Mouse (Mus musculus): ENCODE data around the gene Pde7b.
"Not testable (repeated sequence)": the region's sequence is repeated elsewhere in the genome, so short reads cannot be mapped to it uniquely, and the experiment has no call there.

Pde7b gene

GRCm38 (mm10) chr10:20548833-20549710 lies 175.8 kb downstream of the Pde7b start:
- no peak for DNase-seq (ENCODE audit: low spot score)

DNA sequence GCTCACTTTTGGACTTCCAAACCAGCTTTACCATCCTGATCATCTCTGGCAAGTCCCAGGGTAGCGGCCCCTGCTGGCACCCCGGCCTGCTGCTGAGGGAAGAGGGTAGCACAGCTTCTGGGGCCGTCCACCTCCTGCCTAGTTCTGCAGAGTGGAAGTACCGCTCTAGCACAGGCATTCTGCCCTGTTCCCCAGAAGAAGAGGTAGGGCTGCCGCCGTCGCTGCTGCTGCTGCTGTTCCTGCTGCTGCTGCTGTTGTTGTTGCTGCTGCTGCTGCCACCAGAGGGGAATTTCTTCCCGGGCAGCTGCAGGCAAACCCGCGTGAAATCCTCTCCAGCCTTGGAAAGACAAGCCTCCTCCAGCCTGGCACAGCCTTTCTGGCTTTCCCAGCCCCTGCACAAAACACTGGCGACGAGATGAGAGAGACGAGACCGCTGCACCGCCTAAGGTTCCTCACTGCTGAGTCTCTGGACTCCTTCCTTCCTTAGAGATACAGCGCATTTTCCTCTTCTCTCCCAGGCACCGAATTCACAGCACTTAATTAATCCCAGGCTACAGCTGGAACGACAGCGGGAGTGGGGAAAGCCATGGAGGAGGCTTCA lies 176.8 kb downstream of the Pde7b start:
- DNase-seq (ENCODE audit: low spot score) = no peak

DNA sequence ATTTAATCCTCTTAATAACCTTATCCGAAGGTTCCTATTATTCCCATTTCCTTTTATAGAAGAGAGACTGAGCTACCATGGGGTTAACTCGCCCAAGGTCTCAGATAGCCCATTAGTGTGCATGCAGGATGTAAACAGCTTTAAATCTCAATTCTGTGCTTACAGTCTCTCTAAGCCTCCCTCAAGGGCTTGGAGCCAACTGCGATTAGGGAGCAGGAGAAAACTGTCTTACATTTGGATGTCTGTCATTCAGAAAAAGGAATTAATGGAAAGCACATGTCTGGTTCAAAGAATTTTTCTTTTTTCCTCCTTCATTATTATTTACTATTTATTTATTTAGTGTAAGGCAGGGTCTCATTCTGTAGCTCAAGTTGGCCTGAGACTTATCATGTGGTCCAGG lies 181.8 kb downstream of the Pde7b start:
- no peak for DNase-seq (ENCODE audit: low spot score)

DNA sequence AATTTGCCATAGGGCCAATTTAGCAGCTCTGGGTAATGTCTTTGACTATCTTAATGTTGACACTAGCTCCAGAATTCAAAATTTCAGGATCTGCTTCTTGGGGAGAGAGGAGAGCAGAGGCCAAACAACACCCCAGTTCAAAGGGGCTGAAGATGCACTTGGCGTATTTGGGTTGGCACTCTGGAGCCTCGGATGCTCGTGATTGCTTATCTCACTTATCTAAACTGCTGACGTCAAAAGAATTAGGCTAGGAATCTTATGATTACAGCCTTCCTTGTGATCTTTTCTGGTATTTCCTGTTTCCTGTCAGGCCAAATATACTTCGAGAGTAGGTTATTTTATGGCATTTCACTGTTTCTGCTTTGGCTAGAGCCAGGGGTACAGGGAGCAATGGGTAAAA lies 191.1 kb downstream of the Pde7b start:
- DNase-seq (ENCODE audit: low spot score) = no peak

GRCm38 (mm10) chr10:20531921-20532320 lies 193.0 kb downstream of the Pde7b start:
- no peak for DNase-seq (ENCODE audit: low spot score)

GRCm38 (mm10) chr10:20528544-20529411 lies 196.1 kb downstream of the Pde7b start:
- DNase-seq (ENCODE audit: low spot score) = no peak

GRCm38 (mm10) chr10:20527737-20528136 lies 197.1 kb downstream of the Pde7b start:
- DNase-seq (ENCODE audit: low spot score) = no peak

GRCm38 (mm10) chr10:20518529-20518889 lies 206.4 kb downstream of the Pde7b start:
- no peak for DNase-seq (ENCODE audit: low spot score)

DNA sequence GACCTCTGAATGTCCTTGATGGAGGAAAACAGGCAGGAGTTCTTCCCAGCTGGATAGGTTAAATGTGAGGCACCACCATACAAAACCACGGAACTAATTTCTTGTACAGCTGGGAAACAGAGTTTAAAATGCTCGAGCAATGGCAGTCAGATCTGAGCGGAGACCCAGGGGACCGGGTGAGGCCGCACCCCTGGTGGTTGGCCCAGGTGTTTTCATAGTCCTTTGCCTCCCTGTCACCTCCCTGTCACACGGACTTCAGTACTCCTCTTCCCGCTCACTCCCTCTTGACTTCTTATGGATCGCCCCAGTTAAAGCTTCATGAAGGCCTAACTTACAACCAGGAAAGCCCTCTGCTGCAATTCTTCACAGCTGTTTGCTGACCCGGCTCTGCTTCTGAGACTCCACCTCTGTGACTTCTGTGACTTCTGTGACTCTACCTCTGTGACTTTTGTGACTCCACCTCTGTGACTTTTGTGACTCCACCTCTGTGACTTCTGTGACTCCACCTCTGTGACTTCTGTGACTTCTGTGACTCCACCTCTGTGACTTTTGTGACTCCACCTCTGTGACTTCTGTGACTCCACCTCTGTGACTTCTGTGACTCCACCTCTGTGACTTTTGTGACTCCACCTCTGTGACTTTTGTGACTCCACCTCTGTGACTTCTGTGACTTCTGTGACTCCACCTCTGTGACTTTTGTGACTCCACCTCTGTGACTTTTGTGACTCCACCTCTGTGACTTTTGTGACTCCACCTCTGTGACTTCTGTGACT lies 206.9 kb downstream of the Pde7b start:
- not testable (repeated sequence) for DNase-seq (ENCODE audit: low spot score)

- DNase-seq (ENCODE audit: low spot score) = no peak
Measured at GRCm38 (mm10) chr10:20513891-20514290, 211.0 kb downstream of the Pde7b start.

DNA sequence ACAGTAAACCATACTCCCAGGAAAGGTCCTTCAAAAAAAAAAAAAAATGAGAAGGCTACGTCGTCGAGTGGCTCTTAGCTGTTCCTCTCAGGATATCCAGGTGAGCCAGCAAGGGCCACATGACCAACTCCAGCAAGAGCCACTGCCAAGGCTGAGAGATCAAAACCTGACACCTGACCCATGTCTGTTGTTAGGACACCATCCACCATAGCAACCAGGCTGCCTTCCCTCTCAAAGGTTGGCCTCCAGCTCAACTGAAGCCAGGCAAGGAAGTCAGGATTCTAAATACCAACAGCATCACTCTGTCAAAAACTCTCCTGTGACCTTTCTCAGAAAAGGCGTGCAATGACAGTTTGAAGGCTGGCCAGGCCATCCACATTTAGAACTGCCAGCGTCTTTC lies 211.4 kb downstream of the Pde7b start:
- no peak for DNase-seq (ENCODE audit: low spot score)

GRCm38 (mm10) chr10:20509819-20510218 lies 215.1 kb downstream of the Pde7b start:
- DNase-seq (ENCODE audit: low spot score) = no peak

- no peak for DNase-seq (ENCODE audit: low spot score)
Measured at GRCm38 (mm10) chr10:20508497-20508896, 216.4 kb downstream of the Pde7b start.

GRCm38 (mm10) chr10:20507732-20508412 lies 217.0 kb downstream of the Pde7b start:
- no peak for DNase-seq (ENCODE audit: low spot score)

- no peak for DNase-seq (ENCODE audit: low spot score)
Measured at GRCm38 (mm10) chr10:20507069-20507468, 217.8 kb downstream of the Pde7b start.

DNA sequence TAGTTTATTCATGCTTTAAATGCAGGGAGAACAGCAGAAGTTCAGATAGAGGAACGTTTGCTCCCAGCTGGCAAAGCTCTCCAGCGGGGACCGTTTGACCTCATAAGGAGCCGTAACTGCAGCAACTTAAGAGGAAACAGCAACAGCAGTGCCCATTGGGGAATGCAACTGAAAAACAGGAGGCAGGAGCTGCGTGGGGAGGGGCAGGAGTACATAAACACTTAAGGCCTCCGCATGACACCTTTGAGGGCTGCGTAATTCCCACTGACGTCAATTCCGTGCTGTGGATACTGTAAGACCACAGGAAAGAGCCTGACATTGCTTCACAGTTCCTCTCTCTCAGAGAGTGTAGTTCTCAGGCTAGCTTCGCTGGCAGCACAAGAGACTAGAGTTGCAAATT lies 219.4 kb downstream of the Pde7b start:
- no peak for DNase-seq (ENCODE audit: low spot score)

GRCm38 (mm10) chr10:20504800-20505199 lies 220.1 kb downstream of the Pde7b start:
- DNase-seq (ENCODE audit: low spot score) = no peak

- no peak for DNase-seq (ENCODE audit: low spot score)
Measured at GRCm38 (mm10) chr10:20503265-20504025, 221.4 kb downstream of the Pde7b start.

GRCm38 (mm10) chr10:20501221-20501620 lies 223.7 kb downstream of the Pde7b start:
- no peak for DNase-seq (ENCODE audit: low spot score)

DNA sequence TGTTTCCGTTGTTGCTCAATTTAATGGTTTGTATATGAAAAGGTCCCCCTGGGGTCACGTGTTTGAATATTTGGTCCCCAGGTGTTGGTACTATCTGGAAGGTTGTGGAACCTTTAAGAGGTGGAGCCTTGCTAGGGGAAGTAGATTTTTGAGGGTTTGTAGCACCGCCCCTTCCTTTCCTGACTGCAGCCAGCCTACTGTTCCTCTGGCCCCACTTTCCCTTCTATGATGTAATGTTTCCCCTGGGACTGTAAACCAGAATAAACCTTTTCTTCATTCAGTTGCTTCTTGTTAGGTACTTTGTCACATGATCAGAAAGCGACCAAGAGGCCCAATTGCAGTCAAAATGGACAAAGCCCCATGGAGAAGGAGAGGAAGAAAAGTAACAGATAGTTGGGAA lies 229.8 kb downstream of the Pde7b start:
- DNase-seq (ENCODE audit: low spot score) = no peak
